Mouse (Mus musculus): ENCODE measurements around the gene Fam129a. TPM values are rescaled to one million over a fixed set of nuclear protein-coding genes. Genes with fewer than 3 reads are reported as not detected.

Fam129a gene
- polyA plus RNA-seq, 1 experiment = 0.02 TPM

GRCm38 (mm10) chr1:151664384-151664783 lies 93.4 kb downstream of the Fam129a start:
- TF ChIP-seq GATA1 (IDR thresholded peaks at IDR 0.05; ENCODE audit: low read length) = no peak

DNA sequence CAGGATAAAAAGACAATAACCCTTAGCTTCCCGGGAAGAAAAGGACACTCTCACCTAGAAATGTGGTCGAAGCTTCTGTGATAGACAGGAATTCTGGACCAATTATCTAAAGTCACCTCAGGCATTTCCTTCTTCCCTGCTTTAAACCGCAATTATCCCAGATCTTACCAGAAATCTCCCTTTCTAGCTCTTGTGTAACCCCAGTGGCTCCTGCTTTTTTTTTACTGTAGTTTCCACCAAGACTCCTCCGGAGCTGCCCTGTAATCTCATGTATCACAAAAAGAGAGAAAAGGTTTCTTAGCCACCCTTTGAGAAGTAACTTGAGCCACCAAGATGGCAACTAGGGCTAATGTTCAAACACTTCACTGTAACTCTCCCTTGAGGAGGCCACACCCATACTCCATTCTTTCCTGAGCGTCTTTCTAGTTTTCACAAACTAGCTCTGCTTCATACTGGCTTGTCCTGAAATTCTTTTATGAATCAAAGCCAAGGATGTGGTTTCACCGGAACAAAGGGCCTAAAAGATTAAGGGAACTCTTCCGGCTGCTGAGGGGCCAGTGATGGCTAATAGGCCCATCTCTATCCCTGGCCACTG lies 93.9 kb downstream of the Fam129a start:
- no peak for TF ChIP-seq GATA1 (IDR thresholded peaks at IDR 0.05; ENCODE audit: low read length)

GRCm38 (mm10) chr1:151667351-151668074 lies 96.5 kb downstream of the Fam129a start:
- TF ChIP-seq GATA1 (IDR thresholded peaks at IDR 0.05; ENCODE audit: low read length) = peak; percentile 57

DNA sequence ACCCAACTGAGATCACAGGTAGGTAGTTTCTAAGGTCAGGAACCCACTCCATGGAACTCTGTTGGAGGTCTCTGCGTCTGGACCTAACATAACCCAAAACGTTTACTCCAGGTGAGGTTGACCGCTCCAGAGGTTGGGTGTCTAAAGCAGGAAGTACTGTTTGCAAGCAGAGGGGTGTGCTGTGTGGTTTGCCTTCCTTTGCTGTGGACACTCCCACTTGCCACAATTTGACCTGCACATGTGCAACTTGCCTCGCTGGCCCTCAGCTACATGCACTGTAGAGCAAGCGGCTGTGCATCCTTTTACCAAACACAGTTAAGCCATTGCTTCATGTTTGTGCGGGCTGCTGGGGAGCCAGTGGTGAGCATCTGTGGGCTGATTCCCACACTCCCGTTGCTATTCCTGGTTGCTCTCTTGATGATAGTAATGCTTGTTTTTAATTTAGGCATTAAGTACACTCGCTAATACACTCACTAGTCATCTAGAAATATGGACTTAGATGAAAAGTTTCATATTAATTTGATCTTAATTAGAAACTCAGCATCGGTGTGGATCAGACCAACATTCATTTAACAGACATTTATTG lies 99.1 kb downstream of the Fam129a start:
- no peak for TF ChIP-seq GATA1 (IDR thresholded peaks at IDR 0.05; ENCODE audit: low read length)

GRCm38 (mm10) chr1:151675684-151676083 lies 104.7 kb downstream of the Fam129a start:
- no peak for TF ChIP-seq GATA1 (IDR thresholded peaks at IDR 0.05; ENCODE audit: low read length)

- TF ChIP-seq GATA1 (IDR thresholded peaks at IDR 0.05; ENCODE audit: low read length) = no peak
Measured at GRCm38 (mm10) chr1:151677185-151677809, 106.3 kb downstream of the Fam129a start.

DNA sequence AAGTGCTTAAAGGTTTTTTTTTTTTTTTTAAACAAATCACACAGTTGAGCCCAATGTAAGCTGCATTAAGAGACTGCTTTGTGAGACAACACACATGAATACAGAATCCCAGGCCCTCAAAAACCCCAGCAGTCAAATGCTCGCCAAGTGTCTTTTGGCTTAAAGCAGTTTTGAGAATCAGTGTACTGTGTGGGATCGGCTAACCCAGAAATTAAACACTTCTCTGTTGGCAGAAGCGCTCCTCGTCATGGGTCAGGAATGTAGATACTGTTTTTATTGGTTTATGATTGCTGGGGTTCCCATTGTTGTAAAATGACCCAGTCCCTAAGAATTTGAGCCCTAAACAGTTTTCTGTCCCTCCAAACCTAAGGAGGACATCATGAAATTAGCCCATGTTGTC lies 107.0 kb downstream of the Fam129a start:
- TF ChIP-seq GATA1 (IDR thresholded peaks at IDR 0.05; ENCODE audit: low read length) = no peak

GRCm38 (mm10) chr1:151679153-151679552 lies 108.2 kb downstream of the Fam129a start:
- TF ChIP-seq GATA1 (IDR thresholded peaks at IDR 0.05; ENCODE audit: low read length) = no peak

DNA sequence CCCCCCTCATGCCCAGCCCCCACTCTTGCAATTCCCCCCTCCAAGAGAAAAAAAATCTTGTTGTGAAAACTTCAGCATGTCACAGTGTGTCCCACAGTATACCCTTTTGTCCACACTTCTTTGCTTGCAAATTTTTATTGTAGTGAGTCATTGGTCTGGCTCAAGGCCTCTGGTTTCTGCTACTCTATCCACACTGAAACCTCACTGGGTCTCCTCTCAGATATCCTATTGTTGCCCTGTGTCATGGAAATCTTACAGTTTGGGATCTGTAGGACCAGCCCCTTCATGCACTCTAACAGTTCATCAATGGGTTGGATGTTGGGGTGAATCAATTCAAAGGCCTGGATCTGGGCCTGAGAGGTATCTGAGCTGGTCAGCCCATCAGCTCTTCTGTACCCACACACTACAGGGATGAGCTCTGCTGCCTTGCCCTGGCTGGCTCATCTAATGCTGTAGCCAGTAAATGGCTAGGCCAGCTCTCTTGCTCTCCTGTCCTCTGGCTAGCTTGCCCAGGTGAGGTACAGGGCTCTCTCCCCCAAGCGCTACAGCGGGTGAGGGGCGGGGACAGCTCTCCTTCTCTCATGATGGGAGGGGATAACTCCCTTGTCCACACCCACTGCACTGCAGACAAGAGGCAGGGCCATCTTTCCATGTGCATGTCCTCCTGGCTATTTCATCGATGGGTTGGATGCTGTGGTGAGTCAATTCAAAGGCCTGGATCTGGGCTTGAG lies 109.1 kb downstream of the Fam129a start:
- TF ChIP-seq GATA1 (IDR thresholded peaks at IDR 0.05; ENCODE audit: low read length) = no peak

DNA sequence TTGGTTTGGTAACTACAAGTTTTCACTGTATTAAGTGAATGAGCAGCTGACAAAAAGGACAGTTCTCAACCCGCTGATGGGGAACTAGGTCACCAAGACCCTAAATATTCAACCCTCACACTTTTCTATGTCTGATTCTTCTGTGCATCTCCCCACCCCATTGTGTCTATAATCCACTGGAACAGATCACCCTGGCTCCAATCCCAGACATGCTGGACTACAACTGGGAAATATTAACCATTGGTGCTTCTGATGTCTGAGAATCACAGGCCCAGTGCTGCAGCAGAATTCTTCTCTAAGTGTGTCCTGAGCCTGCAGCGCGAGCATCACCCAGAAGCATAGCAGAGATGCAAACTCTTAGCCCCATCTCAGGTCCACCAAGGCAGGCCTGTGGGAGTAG lies 110.0 kb downstream of the Fam129a start:
- TF ChIP-seq GATA1 (IDR thresholded peaks at IDR 0.05; ENCODE audit: low read length) = no peak

DNA sequence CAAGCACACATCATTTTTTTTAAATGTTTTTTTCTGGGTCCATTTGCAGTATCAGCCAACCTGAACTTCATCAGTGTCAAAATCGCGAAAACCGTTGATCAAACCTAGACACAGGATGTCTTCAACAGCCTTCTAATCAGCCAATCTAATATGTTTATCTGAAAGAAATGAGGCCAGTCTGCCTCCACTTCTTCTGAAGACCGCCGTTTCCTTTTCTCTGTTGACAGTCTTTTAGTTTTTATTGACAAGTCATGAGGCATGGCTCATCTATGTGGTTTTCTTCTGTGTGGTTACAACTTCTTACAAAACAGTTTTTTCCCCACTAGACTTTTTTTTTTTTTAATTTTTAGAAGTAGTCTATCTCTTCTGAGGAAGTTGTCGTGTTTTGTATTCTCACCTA lies 111.9 kb downstream of the Fam129a start:
- TF ChIP-seq GATA1 (IDR thresholded peaks at IDR 0.05; ENCODE audit: low read length) = no peak

GRCm38 (mm10) chr1:151684451-151684892 lies 113.5 kb downstream of the Fam129a start:
- no peak for TF ChIP-seq GATA1 (IDR thresholded peaks at IDR 0.05; ENCODE audit: low read length)

- no peak for TF ChIP-seq GATA1 (IDR thresholded peaks at IDR 0.05; ENCODE audit: low read length)
Measured at GRCm38 (mm10) chr1:151684978-151685377, 114.0 kb downstream of the Fam129a start.

GRCm38 (mm10) chr1:151685666-151686309 lies 114.8 kb downstream of the Fam129a start:
- TF ChIP-seq GATA1 (IDR thresholded peaks at IDR 0.05; ENCODE audit: low read length) = no peak

GRCm38 (mm10) chr1:151686696-151687095 lies 115.7 kb downstream of the Fam129a start:
- no peak for TF ChIP-seq GATA1 (IDR thresholded peaks at IDR 0.05; ENCODE audit: low read length)
